ENCODE assay signal across 9 mouse cellular contexts in genomic region chr4:31938416-31939106, GRCm38 (mm10). TPM values are rescaled to one million over a fixed set of nuclear protein-coding genes. Genes with fewer than 3 reads are reported as not detected.
A peak's percentile ranks its signal among the peaks of the same experiment; 100 is the strongest.
DNase-seq lines count a peak whose midpoint lies in the region; ATAC-seq lines count a peak whose summit lies in the region.
"Had no signal": no experiment of that assay in that cellular context is flagged by ENCODE, and none has a peak within 500 bp of the region (broad histone marks: within the 10 kb centered on the region; RNA-seq: fewer than 3 reads in every experiment).

No protein-coding gene starts in this region.

- WGBS in midbrain, embryonic 13.5 days: 35% methylated on average over 9 of the region's 9 CpGs

- peak; percentile 55 to 77 for DNase-seq in heart, postnatal 10 days
- DNase-seq in heart, adult 9 months (ENCODE audit: low spot score in 2 of 2): no peak
- DNase-seq in 416B (ENCODE audit: low read depth) (peak; percentile 65), R1 (ENCODE audit: low read depth, low spot score) (peak; percentile 38)
- no peak for DNase-seq in frontal cortex, postnatal 25 days (ENCODE audit: low spot score in 2 of 2)

- peak; percentile 73 to 82 for ATAC-seq in hematopoietic stem cell, adult 5-6 weeks (replicated peaks in 1 of 2; ENCODE audit: insufficient read depth in 1 of 2, low FRiP score in 2 of 2, low TSS enrichment in 1 of 2, low read depth in 1 of 2, poor library complexity in 2 of 2, severe bottlenecking in 2 of 2)
- peak; percentile 41; the same call in 1 of the 2 replicates for ATAC-seq in midbrain, embryonic 13.5 days
- no peak for ATAC-seq in monocyte, adult 5-6 weeks (replicated peaks; ENCODE audit: insufficient number of reproducible peaks, low FRiP score, low TSS enrichment, poor library complexity, severe bottlenecking)

- no peak overlapping the region for H3K27ac ChIP-seq in midbrain, embryonic 13.5 days
- H3K27ac ChIP-seq: stomach, embryonic 15.5 days had no signal

- H3K36me3 ChIP-seq in midbrain, embryonic 13.5 days: no peaks in the 10 kb centered on the region
- H3K36me3 ChIP-seq: stomach, embryonic 15.5 days had no signal

- H3K9me3 ChIP-seq in midbrain, embryonic 13.5 days: no peaks in the 10 kb centered on the region
- H3K9me3 ChIP-seq: stomach, embryonic 15.5 days had no signal

- H3K4me2 ChIP-seq in midbrain, embryonic 13.5 days (replicated peaks): no peak overlapping the region

- no peak overlapping the region for H3K4me3 ChIP-seq in midbrain, embryonic 13.5 days (replicated peaks)

- H3K27me3 ChIP-seq in midbrain, embryonic 13.5 days: peaks cover 40% of the 10 kb centered on the region
- H3K27me3 ChIP-seq: stomach, embryonic 15.5 days had no signal

- no peak overlapping the region for H3K9ac ChIP-seq in midbrain, embryonic 13.5 days (replicated peaks)
- H3K9ac ChIP-seq: stomach, embryonic 15.5 days had no signal

- H3K4me1 ChIP-seq in midbrain, embryonic 13.5 days (replicated peaks): peaks cover 20% of the 10 kb centered on the region

- intact Hi-C loops in heart, postnatal 10 days (cut with DNase I): loop anchor here (10.0 kb wide), 2 partner anchors 114 to 514 kb away; no protein-coding TSS in a partner anchor

RNA-seq across cellular contexts. Expression of gene Map3k7, which starts 25.3 kb away (rescaled TPM):
- total RNA-seq in heart, postnatal 10 days (2021): 10 to 100 TPM; 55.5 to 60.5 TPM
- 31.2 and 37.8 TPM in 2 replicates for total RNA-seq in hematopoietic stem cell, adult 5-6 weeks (2017)
- polyA plus RNA-seq in midbrain, embryonic 13.5 days (2015; fragmentation: Nextera tagmentation; extraction: Ambion mirVana): 29.5 and 32.0 TPM in 2 replicates
- 34.7 to 42.5 TPM (median 39.3 TPM) in 3 replicates for total RNA-seq in monocyte, adult 5-6 weeks (2017)

Comparison
In these comparisons a context has a peak if more than half of its experiments do, and no peak if none do; other contexts are left out.
1. DNase-seq: peak in heart, postnatal 10 days (2 of 2), 416B (single experiment) and R1 (single experiment); none in heart, adult 9 months (0 of 2) and frontal cortex, postnatal 25 days (0 of 2).